Mouse (Mus musculus) hindbrain, embryonic 11.5 days (tissue): Measurements from ENCODE around the gene Hoxd3. TPM values are rescaled to one million over a fixed set of nuclear protein-coding genes. Genes with fewer than 3 reads are reported as not detected.

Experiments
- ATAC-seq: fragments of 200-750 bp; cut with Nextera tagmentation; 2 replicates; pipeline ENCODE4 v1.8.0; 2017; ENCODE audit warnings: mild to moderate bottlenecking, moderate TSS enrichment, moderate library complexity; ENCODE audit not compliant: low FRiP score
- DNase-seq: peaks from one replicate; pipeline ENCODE4 v3.0.0-alpha.2; 2015; ENCODE audit warnings: low spot score
- H3K27ac ChIP-seq: fragments of 300-500 bp; sonication (generic); 2 replicates; pipeline ENCODE4 v1.5.1; 2014; ENCODE audit warnings: mild to moderate bottlenecking, low read depth, low read length
- H3K27me3 ChIP-seq: fragments of 300-500 bp; sonication (generic); 2 replicates; pipeline ENCODE4 v1.6.1; 2014; ENCODE audit warnings: mild to moderate bottlenecking, low read length, moderate library complexity, mixed read lengths; ENCODE audit not compliant: control insufficient read depth, insufficient read depth
- H3K36me3 ChIP-seq: fragments of 300-500 bp; sonication (generic); 2 replicates; pipeline ENCODE4 v1.6.1; 2014; ENCODE audit warnings: mild to moderate bottlenecking, low read length, moderate library complexity, mixed read lengths; ENCODE audit not compliant: control insufficient read depth, insufficient read depth
- H3K4me1 ChIP-seq: fragments of 300-500 bp; sonication (generic); replicated peaks from 2 replicates; pipeline ENCODE4 v1.6.1; 2014; ENCODE audit warnings: low read length, mixed read lengths; ENCODE audit not compliant: control insufficient read depth, insufficient read depth
- H3K4me2 ChIP-seq: fragments of 300-500 bp; sonication (generic); replicated peaks from 2 replicates; pipeline ENCODE4 v1.6.1; 2014; ENCODE audit warnings: mild to moderate bottlenecking, low read depth, low read length
- H3K4me3 ChIP-seq: fragments of 300-500 bp; sonication (generic); 2 replicates; pipeline ENCODE4 v1.5.1; 2014; ENCODE audit warnings: low read depth, low read length
- H3K9ac ChIP-seq: fragments of 300-500 bp; sonication (generic); 2 replicates; pipeline ENCODE4 v1.6.1; 2014; ENCODE audit warnings: low read depth, low read length
- H3K9me3 ChIP-seq: fragments of 300-500 bp; sonication (generic); 2 replicates; pipeline ENCODE4 v1.6.1; 2016; ENCODE audit warnings: low read length; ENCODE audit not compliant: control insufficient read depth
- WGBS: fragments of 180-500 bp; shearing (Covaris S2); extraction: QIAGEN DNeasy Blood & Tissue Kit; methylation state at CpG from one replicate; pipeline ENCODE4 v1.1.7; 2014; 5-methylcytosine and 5-hydroxymethylcytosine counted together
- polyA plus RNA-seq: library from polyadenylated mRNA; unstranded; fragments of >200 nt; fragmentation: Nextera tagmentation; extraction: Ambion mirVana; gene quantifications from 2 replicates; pipeline ENCODE4 v1.2.1, GENCODE M21; 2014

The Hoxd3 gene
- polyA plus RNA-seq, 1 experiment from 2014 or later: 58.0 TPM

GRCm38 (mm10) chr2:74676376-74677052 is 35.2 kb upstream of the Hoxd3 start:
- Histone ChIP-seq H3K27ac (no peak overlapping the region), H3K27me3 (peaks cover 99% of the 10 kb centered on the region), H3K4me3 (no peak overlapping the region), H3K4me1 (0 out of 2 replicates have a peak, but pooled peaks cover 2% of the 10 kb centered on the region), H3K4me2 (no peak overlapping the region), H3K9ac (no peak overlapping the region), H3K36me3 (no peaks in the 10 kb centered on the region), H3K9me3 (no peaks in the 10 kb centered on the region)
- ATAC-seq (no peak), DNase-seq (no peak)
- 3% methylated on average over 9 of the region's 9 CpGs for WGBS

- Histone ChIP-seq H3K9me3 (no peaks in the 10 kb centered on the region), H3K4me3 (no peak overlapping the region), H3K9ac (no peak overlapping the region), H3K27ac (no peak overlapping the region), H3K27me3 (peaks cover 99% of the 10 kb centered on the region), H3K4me2 (no peak overlapping the region), H3K36me3 (no peaks in the 10 kb centered on the region), H3K4me1 (0 out of 2 replicates have a peak, but pooled peaks cover 2% of the 10 kb centered on the region)
- DNase-seq (no peak), ATAC-seq (no peak)
- WGBS: 6% methylated on average over 2 of the region's 2 CpGs
These were observed 34.6 kb upstream of the Hoxd3 start for GRCm38 (mm10) chr2:74677106-74677505.

DNA sequence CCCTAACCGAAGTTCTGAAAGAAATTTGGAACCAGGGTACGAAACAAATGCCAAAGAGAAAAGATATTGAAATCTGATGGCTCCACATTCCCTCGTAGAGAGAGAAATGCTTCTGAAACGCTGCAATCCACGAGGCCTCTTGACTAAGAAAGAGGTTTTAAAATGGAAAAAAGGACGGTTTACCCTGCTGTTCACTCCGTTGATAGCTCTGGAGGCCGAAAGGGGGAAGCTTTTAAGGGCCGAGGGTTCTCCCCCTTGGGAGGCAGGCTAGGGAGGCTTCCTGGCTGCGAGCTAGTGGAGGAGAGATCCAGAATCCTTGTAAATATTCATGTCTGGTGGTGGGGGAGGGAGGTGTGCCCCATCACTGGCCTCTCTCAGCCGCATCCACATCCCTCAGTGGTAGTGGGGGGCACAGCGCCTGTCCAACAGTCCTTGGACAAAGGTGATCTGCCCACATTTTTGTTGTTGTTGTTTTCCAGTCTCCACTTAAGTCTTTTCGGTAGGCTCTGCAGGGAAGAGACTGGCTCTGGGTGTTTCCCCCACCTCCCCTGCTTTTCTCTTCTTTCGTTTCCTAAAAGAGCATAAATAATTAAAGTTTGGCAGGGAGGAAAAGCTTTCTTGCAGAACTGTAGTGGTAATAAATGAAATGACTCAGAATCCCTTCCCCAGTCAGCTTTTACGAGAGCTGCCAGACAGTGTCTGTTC is 32.7 kb upstream of the Hoxd3 start, which contains the start of gene Hoxd11:
Hoxd11 (plus strand) TSS at position 667 of the 705 bp plus-strand sequence.
- WGBS: 1% methylated on average over 15 of the region's 15 CpGs
- Histone ChIP-seq H3K9me3 (no peaks in the 10 kb centered on the region), H3K27ac (no peak within 1 kb of the TSS), H3K36me3 (no peaks in the 10 kb centered on the region), H3K9ac (no peak within 1 kb of the TSS), H3K4me3 (no peak within 1 kb of the TSS), H3K4me1 (peaks cover 8% of the 10 kb centered on the region), H3K4me2 (no peak within 1 kb of the TSS), H3K27me3 (peaks cover 99% of the 10 kb centered on the region)
- no peak for DNase-seq
- no peak for ATAC-seq

- DNase-seq (peak; percentile 65), ATAC-seq (no peak)
- WGBS: under 1% methylated on average over 26 of the region's 26 CpGs
- no peak overlapping the region for H3K4me3 ChIP-seq
- H3K9me3 ChIP-seq: no peaks in the 10 kb centered on the region
- H3K4me2 ChIP-seq: no peak overlapping the region
- peaks cover 8% of the 10 kb centered on the region for H3K4me1 ChIP-seq
- H3K36me3 ChIP-seq: no peaks in the 10 kb centered on the region
- peaks cover 99% of the 10 kb centered on the region for H3K27me3 ChIP-seq
- no peak overlapping the region for H3K9ac ChIP-seq
- H3K27ac ChIP-seq: no peak overlapping the region
These were observed 32.1 kb upstream of the Hoxd3 start for GRCm38 (mm10) chr2:74679596-74679971.

DNA sequence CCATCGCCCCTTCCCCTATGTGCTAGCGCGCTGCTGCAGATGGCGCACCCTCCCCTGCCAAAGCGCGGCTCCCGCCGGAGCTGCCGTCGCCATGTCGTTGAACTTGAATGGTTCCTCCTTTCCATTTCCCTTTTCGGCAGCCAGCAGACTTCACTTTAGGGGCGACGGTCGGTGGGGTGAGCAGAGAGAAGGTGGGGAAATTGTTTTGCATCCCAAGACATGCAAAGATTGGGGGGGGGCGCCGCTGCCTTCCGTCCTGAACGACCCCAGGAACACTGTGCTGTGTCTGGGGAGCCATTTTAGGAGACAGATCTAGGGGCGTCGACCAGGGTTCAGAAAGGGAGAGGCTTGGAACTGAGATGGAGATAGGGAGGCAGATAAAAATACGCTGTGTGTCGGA is 31.7 kb upstream of the Hoxd3 start:
- no peak for DNase-seq
- no peaks in the 10 kb centered on the region for H3K9me3 ChIP-seq
- no peak overlapping the region for H3K4me3 ChIP-seq
- no peak for ATAC-seq
- 0% methylated on average over 23 of the region's 23 CpGs for WGBS
- H3K4me2 ChIP-seq: no peak overlapping the region
- no peak overlapping the region for H3K27ac ChIP-seq
- H3K4me1 ChIP-seq: peaks cover 8% of the 10 kb centered on the region
- H3K27me3 ChIP-seq: peaks cover 99% of the 10 kb centered on the region
- no peak overlapping the region for H3K9ac ChIP-seq
- no peaks in the 10 kb centered on the region for H3K36me3 ChIP-seq

DNA sequence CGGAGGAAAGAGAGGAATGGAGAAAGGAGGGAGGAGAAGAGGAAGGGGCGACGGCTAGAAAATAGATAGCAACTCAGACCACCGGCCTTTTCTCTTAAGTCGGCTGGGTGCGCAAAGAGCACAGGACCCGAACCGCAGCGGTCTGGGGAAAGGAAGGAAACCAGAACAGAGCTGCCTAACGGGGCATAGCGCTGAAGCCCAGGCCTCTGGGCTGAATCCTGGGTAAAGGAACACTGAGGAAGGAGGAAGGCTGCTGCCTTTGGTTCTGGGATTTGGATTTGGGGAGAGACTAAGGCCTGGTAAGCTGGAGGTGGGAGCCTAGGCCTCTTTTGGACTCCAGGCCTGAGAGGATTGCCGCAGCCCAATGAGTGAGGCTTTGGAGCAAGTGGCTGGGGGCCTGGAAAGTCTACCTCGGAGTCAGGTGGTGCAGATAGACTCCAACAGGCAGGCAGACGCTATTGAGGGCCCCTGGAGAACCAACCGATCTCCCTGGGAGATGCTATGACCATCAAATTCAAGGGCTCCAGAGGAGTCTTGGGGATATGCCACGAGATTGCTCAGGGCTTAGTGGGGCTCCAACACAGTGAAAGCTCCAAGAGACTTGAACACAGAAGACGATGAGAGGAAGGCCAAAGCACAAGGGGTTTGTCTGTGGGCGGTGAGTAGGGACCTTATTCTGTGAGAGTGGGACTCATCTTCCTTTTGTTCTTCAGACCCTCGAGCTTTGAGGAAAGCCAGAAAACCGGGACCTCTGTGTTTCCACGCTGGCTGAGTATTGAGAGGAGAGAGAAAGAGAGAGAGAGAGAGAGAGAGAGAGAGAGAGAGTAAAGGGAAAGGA is 30.9 kb upstream of the Hoxd3 start:
- H3K9me3 ChIP-seq: no peaks in the 10 kb centered on the region
- DNase-seq: peak; percentile 59
- no peaks in the 10 kb centered on the region for H3K36me3 ChIP-seq
- no peak for ATAC-seq
- H3K9ac ChIP-seq: no peak overlapping the region
- H3K4me3 ChIP-seq: no peak overlapping the region
- H3K27me3 ChIP-seq: peaks cover 98% of the 10 kb centered on the region
- 2% methylated on average over 21 of the region's 21 CpGs for WGBS
- H3K4me1 ChIP-seq: peaks cover 8% of the 10 kb centered on the region
- no peak overlapping the region for H3K27ac ChIP-seq
- no peak overlapping the region for H3K4me2 ChIP-seq

GRCm38 (mm10) chr2:74681594-74682531 is 29.9 kb upstream of the Hoxd3 start:
- H3K27me3 ChIP-seq: peaks cover 94% of the 10 kb centered on the region
- ATAC-seq (0 out of 2 replicates have a peak, but pooled peaks have one; percentile 33), DNase-seq (no peak)
- no peaks in the 10 kb centered on the region for H3K36me3 ChIP-seq
- peak overlapping the region; percentile 25 for H3K4me2 ChIP-seq
- H3K4me1 ChIP-seq: peaks cover 8% of the 10 kb centered on the region
- H3K9me3 ChIP-seq: no peaks in the 10 kb centered on the region
- WGBS: under 1% methylated on average over 74 of the region's 78 CpGs
- no peak overlapping the region for H3K27ac ChIP-seq
- no peak overlapping the region for H3K9ac ChIP-seq
- H3K4me3 ChIP-seq: peak overlapping the region; percentile 10; the same call in 1 of the 2 replicates

DNA sequence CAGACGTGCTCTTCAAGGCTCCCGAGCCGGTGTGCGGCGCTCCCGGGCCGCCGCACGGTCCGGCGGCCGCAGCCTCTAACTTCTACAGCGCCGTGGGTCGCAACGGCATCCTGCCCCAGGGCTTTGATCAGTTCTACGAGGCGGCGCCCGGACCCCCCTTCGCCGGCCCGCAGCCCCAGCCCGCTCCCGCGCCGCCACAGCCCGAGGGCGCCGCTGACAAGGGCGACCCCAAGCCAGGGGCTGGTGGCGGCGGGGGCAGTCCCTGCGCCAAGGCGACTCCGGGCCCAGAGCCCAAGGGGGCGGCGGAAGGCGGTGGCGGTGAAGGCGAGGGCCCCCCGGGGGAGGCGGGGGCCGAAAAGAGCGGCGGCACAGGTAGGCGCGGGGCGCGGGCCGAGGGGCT is 28.9 kb upstream of the Hoxd3 start:
- 1% methylated on average over 24 of the region's 51 CpGs for WGBS
- ATAC-seq: no peak
- no peak for DNase-seq
- Histone ChIP-seq H3K27ac (no peak overlapping the region), H3K4me2 (no peak overlapping the region; the same call in 1 of the 2 replicates), H3K4me3 (peak overlapping the region; percentile 8; the same call in 1 of the 2 replicates), H3K9ac (no peak overlapping the region), H3K27me3 (peaks cover 94% of the 10 kb centered on the region), H3K36me3 (no peaks in the 10 kb centered on the region), H3K4me1 (peaks cover 8% of the 10 kb centered on the region), H3K9me3 (no peaks in the 10 kb centered on the region)
